Mouse (Mus musculus) small intestine, adult 2 months (tissue): Measurements from ENCODE around the gene Sgk1. TPM values are rescaled to one million over a fixed set of nuclear protein-coding genes. Genes with fewer than 3 reads are reported as not detected.
"Not testable (repeated sequence)": the region's sequence is repeated elsewhere in the genome, so short reads cannot be mapped to it uniquely, and the experiment has no call there.

ENCODE experiments used
- H3K27ac ChIP-seq: fragments of 200-500 bp; 2 replicates; pipeline ENCODE4 v1.5.1; 2012; ENCODE audit warnings: low read depth, low read length, control low read depth, inconsistent platforms; ENCODE audit not compliant: insufficient read depth
- H3K27me3 ChIP-seq: fragments of 200-500 bp; 2 replicates; pipeline ENCODE4 v1.6.1; 2012; ENCODE audit warnings: mild to moderate bottlenecking, moderate library complexity, low read length, inconsistent platforms; ENCODE audit not compliant: control insufficient read depth, insufficient read depth
- H3K36me3 ChIP-seq: fragments of 200-500 bp; 2 replicates; pipeline ENCODE4 v1.6.1; 2012; ENCODE audit warnings: mild to moderate bottlenecking, low read length, control low read depth, inconsistent platforms; ENCODE audit not compliant: control insufficient read depth, insufficient read depth
- H3K4me1 ChIP-seq: fragments of 200-500 bp; 2 replicates; pipeline ENCODE4 v1.6.1; 2012; ENCODE audit warnings: low read length, inconsistent platforms, mixed read lengths; ENCODE audit not compliant: control insufficient read depth, insufficient read depth, insufficient read length
- H3K4me3 ChIP-seq: fragments of 200-500 bp; 2 replicates; pipeline ENCODE4 v1.5.1; 2012; ENCODE audit warnings: low read depth, mild to moderate bottlenecking, control low read depth, inconsistent platforms, low read length, moderate library complexity
- CTCF ChIP-seq: fragments of 200-500 bp; IDR thresholded peaks from 2 replicates; pipeline ENCODE4 v1.5.1; 2012; ENCODE audit warnings: low read depth, mild to moderate bottlenecking, control low read depth, inconsistent platforms, low read length, moderate library complexity, mixed read lengths; ENCODE audit not compliant: insufficient replicate concordance, insufficient read length; ENCODE audit errors: extremely low read depth
- POLR2A ChIP-seq: fragments of 200-500 bp; IDR thresholded peaks from 2 replicates; pipeline ENCODE4 v1.6.1; 2012; ENCODE audit warnings: low read depth, mild to moderate bottlenecking, control low read depth, inconsistent platforms, low read length, moderate library complexity
- WGBS: fragments of 180-500 bp; shearing (Covaris S2); methylation state at CpG from one replicate; pipeline ENCODE4 v1.1.7; 2018; 5-methylcytosine and 5-hydroxymethylcytosine counted together
- polyA plus RNA-seq: library from polyadenylated mRNA; depleted of rRNA; stranded (reverse); fragments of >200 nt; gene quantifications from 2 replicates; pipeline ENCODE4 v1.2.3, GENCODE M21; 2012

The Sgk1 gene
- polyA plus RNA-seq, 1 experiment: 44.9 TPM

GRCm38 (mm10) chr10:21892104-21892503 is 10.1 kb downstream of the Sgk1 start:
- TF ChIP-seq POLR2A (no peak), CTCF (no peak)
- no peak overlapping the region for H3K27ac ChIP-seq

GRCm38 (mm10) chr10:21898417-21898816 is 16.4 kb downstream of the Sgk1 start:
- no peaks in the 10 kb centered on the region for H3K4me1 ChIP-seq
- H3K4me3 ChIP-seq: no peak overlapping the region
- no peak for TF ChIP-seq POLR2A
- no peak for TF ChIP-seq CTCF
- 94% methylated on average over 4 of the region's 4 CpGs for WGBS
- H3K36me3 ChIP-seq: no peaks in the 10 kb centered on the region
- no peaks in the 10 kb centered on the region for H3K27me3 ChIP-seq
- no peak overlapping the region for H3K27ac ChIP-seq

More at GRCm38 (mm10) chr10:21892104-21892503, 10.1 kb downstream of the Sgk1 start:
- Histone ChIP-seq H3K27me3 (no peaks in the 10 kb centered on the region), H3K4me3 (no peak overlapping the region), H3K36me3 (no peaks in the 10 kb centered on the region), H3K4me1 (no peaks in the 10 kb centered on the region)
- WGBS: 44% methylated on average over 4 of the region's 4 CpGs

- not testable (repeated sequence) for H3K27me3 ChIP-seq, H3K4me1 ChIP-seq, H3K27ac ChIP-seq, H3K4me3 ChIP-seq, H3K36me3 ChIP-seq
- 92% methylated on average over 17 of the region's 17 CpGs for WGBS
Observed at GRCm38 (mm10) chr10:21898851-21899250, 16.9 kb downstream of the Sgk1 start.

- H3K4me1 ChIP-seq: no peaks in the 10 kb centered on the region
- 92% methylated on average over 3 of the region's 3 CpGs for WGBS
- no peaks in the 10 kb centered on the region for H3K36me3 ChIP-seq
- H3K4me3 ChIP-seq: no peak overlapping the region
- TF ChIP-seq CTCF: no peak
- TF ChIP-seq POLR2A: no peak
- no peak overlapping the region for H3K27ac ChIP-seq
- H3K27me3 ChIP-seq: no peaks in the 10 kb centered on the region
Observed at GRCm38 (mm10) chr10:21899397-21899796, 17.4 kb downstream of the Sgk1 start.

- WGBS: 79% methylated on average over 10 of the region's 10 CpGs
- TF ChIP-seq POLR2A: no peak
Observed at GRCm38 (mm10) chr10:21902152-21903140, 20.5 kb downstream of the Sgk1 start.

GRCm38 (mm10) chr10:21904151-21904550 is 22.2 kb downstream of the Sgk1 start:
- H3K27me3 ChIP-seq: no peaks in the 10 kb centered on the region
- TF ChIP-seq CTCF: no peak
- TF ChIP-seq POLR2A: no peak
- H3K4me3 ChIP-seq: no peak overlapping the region
- no peaks in the 10 kb centered on the region for H3K36me3 ChIP-seq
- WGBS: 81% methylated on average over 2 of the region's 2 CpGs
- peaks cover 6% of the 10 kb centered on the region; the same call in 1 of the 2 replicates for H3K4me1 ChIP-seq
- no peak overlapping the region for H3K27ac ChIP-seq

More at GRCm38 (mm10) chr10:21902152-21903140, 20.5 kb downstream of the Sgk1 start:
- Histone ChIP-seq H3K36me3 (no peaks in the 10 kb centered on the region), H3K4me3 (no peak overlapping the region), H3K4me1 (no peaks in the 10 kb centered on the region), H3K27ac (no peak overlapping the region), H3K27me3 (no peaks in the 10 kb centered on the region)

GRCm38 (mm10) chr10:21905616-21906015 is 23.6 kb downstream of the Sgk1 start:
- Histone ChIP-seq H3K36me3 (no peaks in the 10 kb centered on the region), H3K27ac (no peak overlapping the region), H3K4me1 (peaks cover 6% of the 10 kb centered on the region; the same call in 1 of the 2 replicates), H3K4me3 (no peak overlapping the region), H3K27me3 (no peaks in the 10 kb centered on the region)
- 94% methylated on average over 1 of the region's 1 CpGs for WGBS
- no peak for TF ChIP-seq CTCF
- TF ChIP-seq POLR2A: no peak
